Mouse (Mus musculus) neutrophil, adult 5-6 weeks (primary cell): ENCODE data around the gene Nsmf. TPM values are rescaled to one million over a fixed set of nuclear protein-coding genes. Genes with fewer than 3 reads are reported as not detected.

Experiments
- total RNA-seq: library from RNA; stranded (forward); fragments of 200-1000 nt; gene quantifications from 2 replicates; pipeline ENCODE4 v1.2.3, GENCODE M21; 2017

Nsmf gene
- total RNA-seq, 1 experiment from 2014 or later, result 21.5 TPM

Other genes with a start within 250 kb of the Nsmf start
- gene Ehmt1, start 134.7 kb upstream of the Nsmf start, total RNA-seq, result 109 and 118 TPM in 2 replicates
- 163 and 167 TPM in 2 replicates for gene Arrdc1, start 119.1 kb upstream of the Nsmf start, total RNA-seq
- 3.6 and 4.5 TPM in 2 replicates for gene Zmynd19, start 104.6 kb upstream of the Nsmf start, total RNA-seq
- 10.1 and 11.3 TPM in 2 replicates for gene Dph7, start 92.0 kb upstream of the Nsmf start, total RNA-seq
- gene Mrpl41, start 79.3 kb upstream of the Nsmf start, total RNA-seq, result 45.7 and 55.7 TPM in 2 replicates
- 194 and 205 TPM in 2 replicates for gene Pnpla7, start 78.3 kb upstream of the Nsmf start, total RNA-seq
- not detected in 2 replicates for gene Entpd8, start 25.9 kb downstream of the Nsmf start, total RNA-seq
- gene Noxa1, start 40.8 kb downstream of the Nsmf start, total RNA-seq, result not detected in 2 replicates
- 1.7 and 3.6 TPM in 2 replicates for gene Nrarp, start 126.4 kb downstream of the Nsmf start, total RNA-seq
- 50.0 and 56.1 TPM in 2 replicates for gene Tor4a, start 142.5 kb downstream of the Nsmf start, total RNA-seq
- gene Nelfb, start 157.1 kb downstream of the Nsmf start, total RNA-seq, result 95.0 and 104 TPM in 2 replicates
- gene Stpg3, start 160.3 kb downstream of the Nsmf start, total RNA-seq, result not detected in 2 replicates
- gene Fam166a, start 164.4 kb downstream of the Nsmf start, total RNA-seq, result not detected in 2 replicates
- 222 and 223 TPM in 2 replicates for gene Tubb4b, start 170.3 kb downstream of the Nsmf start, total RNA-seq
- gene Slc34a3, start 180.0 kb downstream of the Nsmf start, total RNA-seq, result not detected in 2 replicates
- not detected in 2 replicates for gene Rnf224, start 182.4 kb downstream of the Nsmf start, total RNA-seq
- gene Rnf208, start 187.9 kb downstream of the Nsmf start, total RNA-seq, result 0.58 TPM in 1 of 2 replicates, not detected in the other
- gene Cysrt1, start 188.1 kb downstream of the Nsmf start, total RNA-seq, result 1.0 TPM in 1 of 2 replicates, not detected in the other
- gene AL732309.1, start 192.5 kb downstream of the Nsmf start, total RNA-seq, result 6.1 and 8.7 TPM in 2 replicates
- 6.9 and 16.7 TPM in 2 replicates for gene Tmem203, start 201.1 kb downstream of the Nsmf start, total RNA-seq
- gene Tprn, start 208.3 kb downstream of the Nsmf start, total RNA-seq, result 4.9 and 6.9 TPM in 2 replicates
- 31.0 and 33.0 TPM in 2 replicates for gene Ssna1, start 218.1 kb downstream of the Nsmf start, total RNA-seq
- 49.5 and 82.2 TPM in 2 replicates for gene Anapc2, start 218.1 kb downstream of the Nsmf start, total RNA-seq
- gene Tmem210, start 233.8 kb downstream of the Nsmf start, total RNA-seq, result not detected in 2 replicates
- not detected in 2 replicates for gene Lrrc26, start 235.6 kb downstream of the Nsmf start, total RNA-seq